Mouse (Mus musculus) limb, embryonic 10.5 days (tissue): ENCODE measurements at regions not wholly inside any gene's neighbourhood (a gene's known extent, or its start where the extent isn't known, plus 50 kb on each side); places are given as distances from the start of the nearest gene placed in this dataset.

Experiments
- DNase-seq: peaks from one replicate; pipeline ENCODE4 v3.0.0-alpha.2; 2017; ENCODE audit warnings: low spot score
- H3K27ac ChIP-seq: fragments of 300-500 bp; sonication (generic); 2 replicates; pipeline ENCODE4 v1.5.1; 2016; ENCODE audit warnings: mild to moderate bottlenecking
- H3K27me3 ChIP-seq: fragments of 300-500 bp; sonication (generic); 2 replicates; pipeline ENCODE4 v1.6.1; 2016; ENCODE audit warnings: low read depth, mild to moderate bottlenecking; ENCODE audit not compliant: poor library complexity, severe bottlenecking
- H3K36me3 ChIP-seq: fragments of 300-500 bp; sonication (generic); 2 replicates; pipeline ENCODE4 v1.6.1; 2016; ENCODE audit warnings: mild to moderate bottlenecking, moderate library complexity
- H3K4me1 ChIP-seq: fragments of 300-500 bp; sonication (generic); 2 replicates; pipeline ENCODE4 v1.6.1; 2016
- H3K4me3 ChIP-seq: fragments of 300-500 bp; sonication (generic); 2 replicates; pipeline ENCODE4 v1.5.1; 2016; ENCODE audit warnings: mild to moderate bottlenecking, moderate library complexity
- H3K9me3 ChIP-seq: fragments of 300-500 bp; sonication (generic); replicated peaks from 2 replicates; pipeline ENCODE4 v1.6.1; 2016; ENCODE audit warnings: mild to moderate bottlenecking
- WGBS: fragments of 180-500 bp; shearing (Covaris S2); methylation state at CpG from one replicate; pipeline ENCODE4 v1.1.7; 2016; 5-methylcytosine and 5-hydroxymethylcytosine counted together

DNA sequence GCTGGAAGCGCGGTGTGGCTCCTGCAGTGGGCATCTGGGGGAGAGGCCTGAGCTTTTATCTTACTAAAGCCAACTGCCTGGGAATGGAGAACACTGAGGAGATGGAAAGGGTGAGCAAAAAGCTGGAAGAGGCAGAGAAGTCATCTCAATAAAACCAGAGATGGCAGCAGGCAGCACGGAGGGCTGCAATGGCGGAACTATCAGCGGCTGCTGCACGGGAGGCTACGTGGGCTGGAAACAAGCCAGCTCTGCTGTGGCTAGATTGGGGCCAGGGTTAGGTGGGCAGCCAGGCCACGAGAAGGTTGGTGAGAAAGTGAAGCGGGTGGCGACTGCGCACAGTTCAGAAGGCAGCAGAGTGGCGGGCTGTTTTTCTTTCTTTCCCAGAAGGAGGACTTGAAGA lies 197.8 kb downstream of the Enc1 start:
- WGBS = 58% methylated on average over 12 of the region's 12 CpGs
- Histone ChIP-seq H3K9me3 (no peaks in the 10 kb centered on the region), H3K27me3 (peaks cover 27% of the 10 kb centered on the region), H3K36me3 (no peaks in the 10 kb centered on the region), H3K4me1 (peaks cover 69% of the 10 kb centered on the region), H3K27ac (peak overlapping the region; percentile 71), H3K4me3 (peak overlapping the region; percentile 19; the same call in 1 of the 2 replicates)
- no peak for DNase-seq

DNA sequence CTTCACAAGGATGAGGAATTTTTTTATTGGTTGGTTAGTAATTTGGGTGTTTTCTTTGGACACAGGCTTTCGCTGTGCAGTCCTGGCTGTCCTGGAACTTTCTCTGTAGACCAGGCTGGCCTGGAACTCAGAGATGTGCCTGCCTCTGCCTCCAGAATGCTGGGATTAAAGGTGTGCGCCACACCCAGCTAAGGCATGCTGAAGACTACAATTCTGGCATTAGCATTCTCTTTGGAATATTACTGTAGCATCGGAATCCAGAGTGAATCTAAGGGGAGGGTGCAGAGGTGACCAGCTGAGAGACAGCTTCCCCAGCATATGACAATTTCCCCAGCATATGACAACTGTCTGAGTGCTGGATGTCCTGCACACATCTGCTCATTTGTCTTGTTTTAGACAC lies 197.4 kb downstream of the Enc1 start:
- no peak for DNase-seq
- H3K4me3 ChIP-seq = no peak overlapping the region

DNA sequence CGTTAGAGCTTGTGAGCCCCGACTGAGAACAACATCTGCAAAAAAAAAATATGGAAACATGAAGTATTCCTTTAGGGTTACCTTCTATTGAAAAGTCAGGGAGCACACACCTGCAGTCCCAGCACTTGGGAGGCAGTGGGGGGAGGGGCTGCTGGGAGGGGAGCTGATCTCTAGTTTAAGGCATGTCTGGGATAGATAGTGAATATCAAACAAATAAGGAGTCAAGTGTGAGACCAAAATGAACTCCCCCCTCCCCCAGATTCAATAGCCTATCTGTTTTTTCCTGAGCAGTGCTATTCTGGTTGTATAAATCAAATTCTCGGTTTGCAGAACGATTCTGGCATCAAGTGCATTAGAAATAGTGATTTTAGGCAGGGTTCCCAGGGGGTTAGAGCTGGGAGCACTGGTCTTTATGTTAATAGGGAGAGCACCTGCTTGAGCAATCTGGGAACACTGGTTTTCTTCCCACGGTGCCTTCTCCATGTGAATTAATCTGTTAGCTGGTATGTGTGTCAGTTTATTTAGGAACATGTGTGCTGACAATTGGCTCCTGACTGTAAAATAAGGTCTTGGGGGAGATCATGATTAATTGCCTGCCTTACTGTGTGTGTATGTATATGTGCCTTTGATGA lies 195.9 kb downstream of the Enc1 start:
- Histone ChIP-seq H3K27me3 (peaks cover 30% of the 10 kb centered on the region), H3K9me3 (no peaks in the 10 kb centered on the region), H3K36me3 (no peaks in the 10 kb centered on the region), H3K4me3 (peak overlapping the region; percentile 57; the same call in 1 of the 2 replicates), H3K4me1 (peaks cover 62% of the 10 kb centered on the region), H3K27ac (peak overlapping the region; percentile 89)
- DNase-seq = no peak
- WGBS = 32% methylated on average over 5 of the region's 5 CpGs

More for the DNA sequence above, 197.4 kb downstream of the Enc1 start:
- Histone ChIP-seq H3K27ac (peak overlapping the region; percentile 71), H3K9me3 (no peaks in the 10 kb centered on the region), H3K4me1 (peaks cover 69% of the 10 kb centered on the region), H3K36me3 (no peaks in the 10 kb centered on the region), H3K27me3 (peaks cover 27% of the 10 kb centered on the region)
- 97% methylated on average over 3 of the region's 3 CpGs for WGBS

DNA sequence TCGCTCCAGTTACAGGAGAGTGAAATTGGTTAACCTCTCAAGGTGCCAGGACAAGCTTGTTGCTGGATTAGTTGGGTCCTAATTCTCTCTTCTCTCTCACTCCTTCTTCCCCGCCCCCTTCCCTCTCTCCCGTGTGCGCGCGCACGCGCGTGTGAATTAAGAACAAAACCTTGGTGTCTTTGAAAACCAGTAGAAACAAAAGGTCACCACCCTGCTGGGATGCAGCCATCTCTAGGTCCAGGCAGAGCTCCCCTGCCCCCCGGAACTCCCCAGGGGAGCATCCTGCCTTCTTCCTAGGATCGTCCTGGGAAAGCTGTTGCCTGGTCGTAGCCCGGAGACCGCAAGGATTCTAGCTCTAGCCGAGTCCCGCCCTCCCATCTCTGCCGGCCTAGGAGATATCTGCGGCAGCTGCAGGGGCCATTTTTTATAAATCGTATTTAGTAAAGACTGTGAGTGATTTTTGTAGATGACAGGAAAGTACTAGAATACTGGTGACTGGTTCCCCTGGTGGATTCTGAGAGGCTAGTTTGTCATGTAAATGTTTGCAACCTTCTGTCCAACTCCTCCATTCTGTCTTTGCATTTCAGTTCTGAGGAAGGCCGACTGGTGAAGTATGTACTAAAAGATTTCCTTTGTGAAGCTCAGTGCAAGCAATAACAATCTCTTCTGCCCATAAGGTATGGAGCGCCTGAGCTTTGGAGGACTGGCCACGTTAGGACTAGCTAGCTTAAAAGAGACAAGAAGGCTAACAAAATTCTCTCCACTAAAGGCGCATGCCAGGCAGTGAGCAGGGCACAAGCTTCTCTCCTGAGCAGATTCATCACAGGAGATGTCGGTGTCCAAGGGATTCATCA lies 195.2 kb downstream of the Enc1 start:
- Histone ChIP-seq H3K27me3 (peaks cover 30% of the 10 kb centered on the region), H3K27ac (peak overlapping the region; percentile 89), H3K9me3 (no peaks in the 10 kb centered on the region), H3K36me3 (no peaks in the 10 kb centered on the region), H3K4me1 (peaks cover 54% of the 10 kb centered on the region), H3K4me3 (peak overlapping the region; percentile 57)
- DNase-seq = peak; percentile 74
- 4% methylated on average over 24 of the region's 24 CpGs for WGBS

DNA sequence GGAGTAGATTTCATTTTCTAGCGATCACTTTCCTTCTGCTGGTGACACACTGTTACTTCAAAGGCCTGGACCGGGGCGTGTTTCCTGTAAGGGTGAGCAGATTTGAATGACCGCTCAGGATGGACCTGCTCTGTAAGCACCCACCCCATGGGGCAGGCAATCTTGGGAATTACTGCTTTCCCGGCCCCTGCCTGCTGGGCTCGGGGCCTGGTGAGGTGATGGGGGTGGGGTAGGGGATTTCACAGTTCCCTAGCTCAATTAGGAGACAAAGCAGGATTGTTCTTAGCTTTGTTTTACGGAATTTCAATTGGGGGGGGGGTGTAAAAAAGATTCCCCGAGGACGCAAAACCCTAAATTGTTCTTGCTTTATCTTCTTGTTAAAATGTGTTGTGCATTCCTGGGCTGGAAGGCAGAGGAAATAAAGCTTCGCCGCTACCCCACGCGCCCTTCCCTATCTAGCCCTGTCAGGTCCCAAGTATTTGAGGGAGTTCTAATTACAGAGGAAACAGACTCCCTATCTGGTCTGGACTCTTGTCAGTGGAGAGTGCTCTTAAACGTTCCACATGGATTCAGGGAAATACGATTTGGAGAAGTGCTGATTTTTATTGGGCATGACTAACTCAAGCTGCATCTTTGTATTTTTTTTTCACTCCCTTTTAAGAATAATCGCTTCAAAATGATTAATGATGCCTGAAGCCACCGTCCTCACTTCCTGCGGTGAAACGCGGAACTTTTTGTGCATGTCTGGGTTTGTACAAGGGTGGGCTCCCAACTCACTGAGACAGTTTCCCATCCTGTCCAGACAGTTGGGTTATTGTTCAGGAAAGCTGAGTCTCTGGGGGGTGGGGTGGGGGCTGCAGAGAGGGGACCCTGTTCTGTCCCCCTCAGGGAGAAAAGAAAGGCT lies 194.3 kb downstream of the Enc1 start:
- H3K27me3 ChIP-seq = peaks cover 29% of the 10 kb centered on the region
- H3K9me3 ChIP-seq = no peaks in the 10 kb centered on the region
- H3K36me3 ChIP-seq = no peaks in the 10 kb centered on the region
- 1% methylated on average over 20 of the region's 20 CpGs for WGBS
- H3K4me1 ChIP-seq = peaks cover 51% of the 10 kb centered on the region
- peak overlapping the region; percentile 57 for H3K4me3 ChIP-seq
- DNase-seq = peak; percentile 48
- peak overlapping the region; percentile 89 for H3K27ac ChIP-seq

DNA sequence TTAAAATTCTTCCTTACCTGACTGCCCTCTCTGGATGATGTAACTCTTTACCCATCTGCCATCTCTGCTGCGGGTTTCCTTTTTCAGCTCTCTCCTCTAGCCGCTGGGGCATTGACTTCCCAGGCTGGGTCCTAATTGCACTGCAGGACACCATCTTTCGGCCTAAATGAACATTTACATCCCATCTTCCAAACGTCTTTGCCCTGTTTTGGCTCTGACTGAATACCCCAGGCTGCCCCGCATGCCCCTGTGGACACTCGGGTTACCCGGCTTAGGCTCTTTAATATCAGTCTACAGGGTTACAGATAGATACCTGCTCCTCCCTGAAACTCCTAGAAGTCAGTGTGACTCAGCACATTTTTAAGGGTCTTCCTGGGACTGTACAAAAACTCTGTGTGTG lies 193.3 kb downstream of the Enc1 start:
- H3K4me1 ChIP-seq = peaks cover 46% of the 10 kb centered on the region
- DNase-seq = no peak
- peaks cover 19% of the 10 kb centered on the region for H3K27me3 ChIP-seq
- no peak overlapping the region for H3K4me3 ChIP-seq
- no peaks in the 10 kb centered on the region for H3K9me3 ChIP-seq
- H3K27ac ChIP-seq = 0 out of 2 replicates have a peak overlapping the region, but pooled peaks have one; percentile 89
- no peaks in the 10 kb centered on the region for H3K36me3 ChIP-seq
- WGBS = 53% methylated on average over 7 of the region's 7 CpGs

DNA sequence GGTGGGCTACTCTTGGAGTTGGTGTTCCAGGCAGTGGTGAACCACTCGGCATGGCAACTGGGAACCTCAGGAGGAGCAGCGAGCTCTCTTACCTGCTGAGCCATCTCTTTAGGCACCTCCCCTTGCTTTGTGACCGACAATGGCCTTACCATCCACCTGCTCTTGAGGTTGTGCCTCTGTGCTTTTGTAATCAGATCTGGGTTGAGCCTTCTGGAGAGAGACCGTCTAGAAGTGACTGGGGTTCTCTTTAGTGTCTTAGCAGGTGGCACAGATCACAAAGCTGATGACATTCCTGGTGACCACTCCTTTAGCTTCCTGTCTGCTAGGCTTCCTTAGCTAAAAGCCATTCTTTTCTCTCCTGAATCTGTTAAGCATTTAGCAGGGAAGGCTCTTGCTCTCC lies 191.7 kb downstream of the Enc1 start:
- WGBS = 42% methylated on average over 4 of the region's 4 CpGs
- no peak overlapping the region for H3K27ac ChIP-seq
- peaks cover 36% of the 10 kb centered on the region for H3K4me1 ChIP-seq
- H3K36me3 ChIP-seq = no peaks in the 10 kb centered on the region
- no peaks in the 10 kb centered on the region for H3K9me3 ChIP-seq
- no peak for DNase-seq
- H3K27me3 ChIP-seq = peaks cover 8% of the 10 kb centered on the region
- no peak overlapping the region for H3K4me3 ChIP-seq

DNA sequence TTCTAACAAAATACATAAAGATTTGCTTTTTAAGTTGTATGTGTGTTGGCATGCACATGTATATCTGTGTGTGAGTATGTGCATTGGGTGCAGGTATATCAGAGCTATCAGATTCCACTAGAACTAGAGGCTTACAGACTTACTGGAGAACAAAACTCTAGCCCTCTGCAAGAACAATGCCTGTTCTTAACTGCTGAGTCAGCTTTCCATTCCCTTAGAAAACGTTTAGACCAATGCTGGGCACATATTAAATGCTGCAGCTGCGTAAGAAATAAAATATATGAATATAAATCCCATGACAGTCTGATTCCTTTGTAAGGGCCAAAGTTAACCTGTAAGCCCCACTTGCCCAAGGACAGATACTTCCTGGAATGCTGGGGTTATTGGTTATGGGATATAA lies 190.0 kb downstream of the Enc1 start:
- H3K27ac ChIP-seq = no peak overlapping the region
- 76% methylated on average over 2 of the region's 2 CpGs for WGBS
- no peak for DNase-seq
- no peaks in the 10 kb centered on the region for H3K9me3 ChIP-seq
- H3K4me3 ChIP-seq = no peak overlapping the region
- peaks cover 23% of the 10 kb centered on the region for H3K4me1 ChIP-seq
- H3K27me3 ChIP-seq = peaks cover 3% of the 10 kb centered on the region
- no peaks in the 10 kb centered on the region for H3K36me3 ChIP-seq

DNA sequence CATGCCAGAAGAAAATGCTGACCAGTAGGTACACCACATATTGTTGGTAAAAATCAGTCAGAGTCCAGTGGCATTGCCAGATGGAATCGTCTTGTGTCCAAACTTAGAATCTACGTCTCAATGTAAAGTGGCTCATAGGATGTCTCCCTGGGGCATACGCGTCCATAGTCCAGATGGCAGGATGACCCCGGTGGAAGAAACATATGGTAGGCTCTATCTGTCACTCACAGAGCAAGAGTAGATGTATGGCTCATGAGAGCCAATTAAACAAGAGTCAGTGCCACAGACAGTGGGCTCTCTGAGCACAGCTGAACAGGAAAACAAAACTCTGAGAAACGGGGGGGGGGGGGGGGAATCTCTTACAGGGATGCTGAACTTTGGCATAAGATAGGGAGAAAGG lies 187.3 kb downstream of the Enc1 start:
- 72% methylated on average over 6 of the region's 6 CpGs for WGBS
- peaks cover 17% of the 10 kb centered on the region for H3K4me1 ChIP-seq
- no peak overlapping the region for H3K4me3 ChIP-seq
- H3K27ac ChIP-seq = no peak overlapping the region
- peaks cover 7% of the 10 kb centered on the region for H3K27me3 ChIP-seq
- DNase-seq = no peak
- H3K9me3 ChIP-seq = no peaks in the 10 kb centered on the region
- H3K36me3 ChIP-seq = no peaks in the 10 kb centered on the region

DNA sequence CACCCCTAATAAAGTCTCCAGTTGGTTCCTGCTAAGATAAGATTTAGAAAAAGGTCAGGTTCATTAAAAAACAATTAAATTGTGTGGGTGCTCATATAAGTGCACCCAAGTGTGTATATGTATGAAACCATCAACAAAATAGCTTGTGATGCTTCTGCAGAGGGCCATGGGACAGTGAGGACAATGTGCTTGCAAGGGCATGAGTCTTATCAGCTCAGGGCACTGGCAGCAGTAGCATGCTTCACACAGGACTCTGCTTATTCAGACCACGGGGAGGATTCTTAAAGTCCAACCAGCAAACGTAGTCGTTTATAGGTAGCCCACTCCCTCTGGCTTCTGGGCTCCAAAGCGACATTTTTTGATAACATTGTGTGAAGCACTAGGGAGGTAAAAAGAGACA lies 186.6 kb downstream of the Enc1 start:
- DNase-seq = no peak
- WGBS = 80% methylated on average over 4 of the region's 4 CpGs
- H3K27me3 ChIP-seq = peaks cover 4% of the 10 kb centered on the region
- H3K9me3 ChIP-seq = no peaks in the 10 kb centered on the region
- no peaks in the 10 kb centered on the region for H3K36me3 ChIP-seq
- no peak overlapping the region for H3K4me3 ChIP-seq
- peaks cover 15% of the 10 kb centered on the region for H3K4me1 ChIP-seq
- no peak overlapping the region for H3K27ac ChIP-seq

DNA sequence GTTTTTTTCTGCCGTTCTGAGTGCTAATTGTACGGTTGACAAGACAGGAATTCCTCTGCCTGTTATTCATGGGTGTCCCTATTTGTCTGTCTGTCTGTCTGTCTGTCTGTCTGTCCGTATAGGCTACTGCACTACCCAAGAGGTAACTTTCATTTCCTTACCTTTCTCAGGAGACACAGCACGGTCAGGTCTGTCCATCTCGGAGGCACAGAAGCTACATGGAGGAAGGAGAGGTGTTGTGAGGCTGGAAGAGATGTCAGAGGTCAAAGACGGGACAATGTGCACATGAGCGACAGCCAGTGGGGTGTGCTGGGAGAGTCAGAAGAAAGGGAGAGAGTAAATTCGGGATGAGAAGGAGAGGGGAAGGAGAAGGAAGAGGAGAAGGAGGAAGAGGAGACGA lies 184.8 kb downstream of the Enc1 start:
- 0 out of 2 replicates have a peak, but pooled peaks cover 3% of the 10 kb centered on the region for H3K27me3 ChIP-seq
- no peaks in the 10 kb centered on the region for H3K9me3 ChIP-seq
- no peaks in the 10 kb centered on the region for H3K36me3 ChIP-seq
- peaks cover 13% of the 10 kb centered on the region for H3K4me1 ChIP-seq
- DNase-seq = peak; percentile 19
- WGBS = 89% methylated on average over 9 of the region's 9 CpGs
- no peak overlapping the region for H3K27ac ChIP-seq
- no peak overlapping the region for H3K4me3 ChIP-seq

DNA sequence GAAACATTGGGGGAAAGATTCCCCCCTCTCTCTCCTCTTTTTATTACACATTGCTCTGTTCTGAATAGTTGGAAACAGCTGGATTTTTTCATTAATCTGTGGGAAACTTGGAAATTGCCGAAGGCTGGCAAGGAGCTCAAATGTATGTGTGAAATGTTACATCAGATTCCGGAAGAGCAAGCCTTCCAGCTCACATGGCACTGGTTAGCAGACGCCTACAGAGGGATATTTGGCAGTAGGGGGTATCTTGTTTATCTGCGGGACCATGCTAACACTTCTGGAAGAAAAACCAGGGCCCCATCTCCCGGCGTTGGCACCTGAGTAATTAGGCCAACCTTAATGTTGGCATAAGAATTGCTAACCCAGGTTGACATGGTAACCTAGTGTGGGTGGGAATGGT lies 183.0 kb downstream of the Enc1 start:
- DNase-seq = no peak
- Histone ChIP-seq H3K27me3 (0 out of 2 replicates have a peak, but pooled peaks cover 3% of the 10 kb centered on the region), H3K36me3 (no peaks in the 10 kb centered on the region), H3K9me3 (no peaks in the 10 kb centered on the region), H3K4me3 (no peak overlapping the region), H3K27ac (no peak overlapping the region), H3K4me1 (peaks cover 13% of the 10 kb centered on the region)
- 67% methylated on average over 6 of the region's 6 CpGs for WGBS
